Mouse (Mus musculus) erythroblast, embryonic 14.5 days (primary cell): Measurements from ENCODE around the gene Pde1b.

Source experiments
- GATA1 ChIP-seq: IDR thresholded peaks from 2 replicates; pipeline ENCODE4 v1.6.1; 2012; ENCODE audit warnings: low read length, inconsistent platforms, mixed read lengths
- TAL1 ChIP-seq: IDR thresholded peaks from 3 replicates; pipeline ENCODE4 v1.6.1; 2012; ENCODE audit warnings: low read length, inconsistent platforms, mixed read lengths

DNA sequence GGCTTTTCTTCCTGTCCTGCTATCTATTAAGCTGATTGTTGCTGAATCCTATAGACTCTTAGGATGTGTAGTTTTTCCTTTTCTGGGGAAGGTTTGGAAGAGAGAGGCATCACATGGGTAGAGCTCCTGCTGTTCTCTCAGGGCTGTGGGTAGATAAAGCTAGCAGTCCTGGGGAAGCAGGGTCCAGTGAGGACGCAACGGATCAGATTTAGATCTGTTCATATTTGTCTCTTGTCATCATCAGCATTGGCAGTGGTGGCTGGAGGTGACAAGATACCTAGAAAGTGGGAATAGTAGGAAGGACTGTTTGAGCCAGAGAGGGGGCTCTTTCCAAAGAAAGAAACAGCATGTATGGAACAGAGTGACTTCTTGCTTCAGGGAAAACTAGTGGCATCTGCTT lies 32.2 kb downstream of the Pde1b start:
- TF ChIP-seq TAL1 (no peak), GATA1 (no peak)
